Mouse (Mus musculus) heart, postnatal 10 days (tissue): Measurements from ENCODE around the gene Hoxc12. TPM values are rescaled to one million over a fixed set of nuclear protein-coding genes. Genes with fewer than 3 reads are reported as not detected.

Source experiments
- DNase-seq, 2 experiments: peaks; one replicate each; pipeline ENCODE4 v3.0.0; 2021
- intact Hi-C: fragments of 180-260 bp; cut with DNase I; formaldehyde crosslinking; loops from one replicate; pipeline ENCODE4 v1.15.1; 2025
- microRNA-seq, 2 experiments: library from miRNA; unstranded; fragments of <30 nt; microRNA quantifications; one replicate each; pipeline ENCODE4 v1.2.0; 2022
- total RNA-seq, 2 experiments: library from RNA; stranded (reverse); gene quantifications; 2 replicates each; pipeline ENCODE4 v1.2.3; 2021

The Hoxc12 gene
- total RNA-seq, 2 experiments from 2014 or later = not detected

DNA sequence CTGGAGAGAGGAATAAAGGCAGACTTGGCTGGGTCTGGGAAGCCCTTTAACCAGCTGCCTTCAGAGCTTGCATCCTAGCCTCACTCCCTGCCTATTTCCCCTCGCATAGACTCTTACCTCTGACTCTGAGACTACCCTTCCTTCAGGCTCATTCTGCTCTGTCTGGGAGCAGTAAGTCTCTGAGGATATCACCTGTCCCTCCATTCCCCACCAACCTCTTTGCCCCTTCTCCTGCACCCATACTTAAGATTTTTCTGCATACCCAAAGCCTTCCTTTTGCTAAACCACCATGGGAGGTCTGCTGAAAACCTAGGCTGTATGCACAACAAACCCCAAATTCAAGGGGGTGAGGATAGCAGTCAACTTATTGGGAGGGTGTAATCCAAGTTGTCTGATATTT is 43.4 kb downstream of the Hoxc12 start:
- no peak for DNase-seq
- intact Hi-C loops = loop anchor here (10.0 kb wide), 1 partner anchor 335 kb away; the partner anchor contains the start of gene Gpr84

DNA sequence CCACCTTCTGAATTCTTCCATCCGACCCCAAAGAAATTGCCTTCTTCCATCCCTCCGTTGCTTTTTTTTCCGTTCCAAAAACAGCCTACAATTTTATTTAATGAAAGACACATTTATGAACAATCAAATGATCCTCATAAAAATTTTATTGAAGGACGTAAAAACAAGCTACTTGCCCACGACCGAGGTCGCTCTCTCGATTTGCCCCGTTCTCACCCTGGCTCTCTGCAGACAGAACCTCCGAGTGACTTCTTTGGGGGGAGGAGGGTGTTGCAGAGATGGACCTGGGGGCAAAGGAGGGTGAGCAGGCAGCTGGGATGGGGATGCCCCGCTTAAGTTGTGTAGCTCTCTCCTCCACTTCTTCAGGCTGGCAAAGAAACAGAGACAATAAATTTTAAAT is 43.8 kb downstream of the Hoxc12 start:
- no peak for DNase-seq
- intact Hi-C loops = loop anchor here (10.0 kb wide), 1 partner anchor 334 kb away; the partner anchor contains the start of gene Gpr84

DNA sequence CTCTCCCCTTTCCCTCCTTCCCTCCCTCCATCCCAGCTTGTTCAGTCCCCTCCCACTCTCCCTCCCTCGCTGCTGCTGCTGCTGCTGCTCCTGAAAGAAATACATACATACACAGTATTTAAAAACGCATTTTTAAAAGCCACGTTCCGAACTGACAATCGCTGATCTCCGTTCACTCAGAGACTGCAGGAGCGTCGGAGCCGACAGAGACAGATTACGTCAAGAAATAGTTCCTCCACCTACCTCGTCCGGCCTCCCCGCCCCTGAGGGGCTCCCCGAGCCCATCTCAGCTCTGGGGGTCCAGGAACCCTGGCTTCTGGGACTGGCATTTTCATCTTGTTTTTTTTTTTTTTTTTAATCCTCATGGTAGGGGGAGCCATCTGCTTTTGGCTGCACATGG is 44.4 kb downstream of the Hoxc12 start:
- DNase-seq = no peak
- intact Hi-C loops = loop anchor here (10.0 kb wide), 1 partner anchor 334 kb away; the partner anchor contains the start of gene Gpr84

DNA sequence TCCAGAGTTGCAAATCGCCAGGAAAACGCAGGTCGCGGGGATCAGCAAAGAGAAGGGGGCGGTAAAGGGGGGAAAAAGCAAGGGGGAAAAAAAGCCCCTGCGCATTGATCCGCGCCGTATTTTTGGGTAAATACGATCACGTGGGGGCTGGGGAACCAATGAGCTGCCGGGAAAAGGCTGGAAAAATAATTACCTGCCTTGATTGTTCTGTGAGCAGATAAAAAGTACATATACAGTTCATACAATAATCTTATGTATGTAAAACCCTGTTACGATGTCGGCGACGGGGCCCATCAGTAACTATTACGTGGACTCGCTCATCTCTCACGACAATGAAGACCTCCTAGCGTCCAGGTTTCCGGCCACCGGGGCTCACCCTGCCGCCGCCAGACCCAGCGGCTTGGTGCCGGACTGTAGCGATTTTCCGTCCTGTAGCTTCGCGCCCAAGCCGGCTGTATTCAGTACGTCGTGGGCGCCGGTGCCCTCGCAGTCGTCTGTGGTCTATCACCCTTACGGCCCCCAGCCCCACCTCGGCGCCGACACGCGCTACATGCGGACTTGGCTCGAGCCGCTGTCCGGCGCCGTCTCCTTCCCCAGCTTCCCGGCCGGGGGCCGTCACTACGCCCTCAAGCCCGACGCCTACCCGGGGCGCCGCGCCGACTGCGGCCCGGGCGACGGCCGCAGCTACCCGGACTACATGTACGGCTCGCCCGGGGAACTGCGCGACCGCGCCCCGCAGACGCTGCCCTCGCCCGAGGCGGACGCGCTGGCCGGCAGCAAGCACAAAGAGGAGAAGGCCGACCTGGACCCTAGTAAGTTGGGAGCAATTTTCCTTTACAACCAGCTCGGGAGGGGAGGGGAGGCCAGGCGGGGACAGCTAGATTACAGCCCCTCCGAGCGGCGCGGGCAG is 45.1 kb downstream of the Hoxc12 start:
- no peak for DNase-seq
- intact Hi-C loops = loop anchor here (10.0 kb wide), 1 partner anchor 333 kb away; the partner anchor contains the start of gene Gpr84

DNA sequence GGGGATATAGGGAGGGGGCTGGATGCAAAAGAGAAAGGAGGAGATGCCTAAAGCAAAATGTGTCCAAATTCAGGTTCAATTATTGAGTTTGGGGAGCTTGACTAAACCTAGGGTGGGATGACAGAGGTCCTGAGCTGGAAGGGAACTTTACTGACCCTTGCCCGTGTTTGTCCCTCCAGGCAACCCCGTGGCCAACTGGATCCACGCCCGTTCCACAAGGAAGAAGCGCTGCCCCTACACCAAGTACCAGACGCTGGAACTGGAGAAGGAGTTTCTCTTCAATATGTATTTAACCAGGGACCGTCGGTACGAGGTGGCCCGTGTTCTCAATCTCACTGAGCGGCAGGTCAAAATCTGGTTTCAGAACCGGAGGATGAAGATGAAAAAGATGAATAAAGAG is 47.2 kb downstream of the Hoxc12 start:
- no peak for DNase-seq
- intact Hi-C loops = loop anchor here (10.0 kb wide), 1 partner anchor 331 kb away; the partner anchor contains the start of gene Gpr84

DNA sequence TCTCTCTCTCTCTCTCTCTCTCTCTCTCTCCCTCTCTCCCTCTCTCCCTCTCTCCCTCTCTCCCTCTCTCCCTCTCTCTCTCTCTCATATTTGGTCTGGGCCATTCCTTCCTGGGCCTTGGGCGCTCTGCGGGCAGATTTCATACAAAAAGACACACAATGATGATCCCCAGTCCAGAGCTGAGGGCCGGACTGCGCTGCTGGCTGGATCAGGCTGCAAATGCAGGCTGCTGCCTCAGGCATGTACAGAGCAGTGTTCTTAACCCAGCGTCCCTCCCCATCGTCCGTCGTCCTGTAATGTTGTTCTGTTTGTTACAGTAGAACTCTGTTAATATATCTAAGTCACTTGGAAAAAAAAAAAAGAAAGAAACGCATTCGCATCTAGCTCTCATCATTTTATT is 48.0 kb downstream of the Hoxc12 start:
- intact Hi-C loops = loop anchor here (10.0 kb wide), 1 partner anchor 330 kb away; the partner anchor contains the start of gene Gpr84
- no peak for DNase-seq

DNA sequence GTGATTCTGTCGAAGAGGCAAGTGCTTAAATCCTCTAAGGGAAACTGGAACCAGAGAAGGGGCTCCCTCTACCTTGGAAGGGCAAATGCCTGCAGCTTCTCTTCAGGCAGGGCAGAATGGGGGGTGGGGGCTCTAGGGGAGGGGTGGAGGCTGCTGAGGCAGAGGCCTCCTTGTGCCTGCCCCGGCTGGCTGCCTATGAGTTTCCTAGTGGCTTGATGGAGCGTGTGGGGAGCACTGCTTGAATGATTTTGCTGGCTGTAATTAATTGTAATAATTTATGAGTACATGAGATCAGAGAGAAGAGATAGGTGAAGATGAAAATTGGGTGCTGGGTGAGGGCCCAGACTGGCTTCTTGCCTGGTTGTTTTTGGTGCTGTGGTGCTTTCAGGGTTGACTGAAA is 48.4 kb downstream of the Hoxc12 start:
- intact Hi-C loops = loop anchor here (10.0 kb wide), 1 partner anchor 330 kb away; the partner anchor contains the start of gene Gpr84
- DNase-seq = no peak

DNA sequence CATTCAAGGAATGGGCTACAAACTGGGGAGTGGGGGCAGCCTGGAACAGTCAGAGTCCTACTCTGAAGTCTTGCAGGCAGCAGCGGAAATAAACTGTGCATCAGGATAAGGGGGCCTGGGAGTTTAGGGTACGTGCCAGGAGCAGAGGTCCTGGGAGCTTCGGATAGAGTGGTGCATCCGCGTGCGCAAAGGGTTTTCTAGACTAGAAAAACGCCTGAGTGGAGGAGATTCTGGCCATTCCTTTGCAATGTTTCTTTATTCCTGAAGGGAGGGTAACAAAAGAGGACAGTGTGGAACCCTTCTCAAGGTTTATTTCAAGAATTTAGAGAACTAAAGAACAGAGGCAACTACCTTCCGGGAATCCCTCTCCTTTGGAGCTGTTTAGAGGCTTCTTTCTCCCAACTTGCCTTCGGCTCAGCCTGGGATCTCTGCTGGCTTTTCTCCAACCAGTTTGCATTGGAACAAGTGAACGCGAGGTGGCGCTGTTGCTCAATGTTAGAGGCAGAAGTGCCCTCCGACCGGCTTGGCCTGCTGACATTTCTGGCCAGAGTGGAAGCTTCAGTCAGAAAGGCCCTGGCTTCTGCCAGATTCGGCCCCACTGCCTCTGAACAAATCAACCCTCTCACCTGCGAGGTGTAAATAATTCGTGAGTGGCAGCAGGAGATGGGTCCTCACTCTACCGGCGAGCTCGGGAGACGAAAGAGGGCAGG is 50.7 kb downstream of the Hoxc12 start:
- intact Hi-C loops = loop anchor here (1.0 to 10.0 kb wide), 2 partner anchors 190 to 328 kb away; partner anchors contain the start of gene Gpr84
- DNase-seq = peak; percentile 93 to 98

DNA sequence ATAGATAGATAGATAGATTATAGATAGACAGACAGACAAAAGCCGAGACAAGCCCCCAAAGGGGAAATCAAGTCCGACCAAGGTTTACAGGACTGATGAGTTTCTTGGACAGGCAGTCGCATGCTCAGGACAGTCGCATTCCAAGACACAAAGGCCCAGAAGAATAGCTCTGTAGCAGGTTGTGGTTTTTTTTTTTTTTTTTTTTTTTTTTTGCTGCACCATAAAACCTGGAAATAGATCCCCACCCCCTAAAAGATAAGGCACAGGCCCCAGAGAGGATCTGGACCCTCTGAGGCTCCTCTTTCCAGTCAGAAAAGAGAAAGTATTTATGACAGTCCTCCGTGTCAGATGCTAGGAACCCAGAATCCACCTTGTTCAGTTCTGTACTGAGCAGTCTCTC is 51.5 kb downstream of the Hoxc12 start:
- intact Hi-C loops = loop anchor here (10.0 kb wide), 1 partner anchor 327 kb away; the partner anchor contains the start of gene Gpr84
- DNase-seq = no peak

Small RNAs within 50 kb of the gene (microRNA-seq; reads per million reads assigned to microRNA genes)
- 0.24 to 0.35 reads per million in 2 experiments for gene Mir196a-2

Other genes with a start within 250 kb of the Hoxc12 start
- gene Calcoco1, start 214.6 kb upstream of the Hoxc12 start, total RNA-seq = 100 to 1,000 TPM in 1 of 2 experiments, 10 to 100 TPM in 1; 90.9 to 100 TPM
- not detected for gene Hoxc13, start 15.7 kb upstream of the Hoxc12 start, total RNA-seq
- gene Hoxc11, start 17.7 kb downstream of the Hoxc12 start, total RNA-seq = not detected
- not detected for gene Hoxc10, start 30.0 kb downstream of the Hoxc12 start, total RNA-seq
- gene Hoxc5, start 30.7 kb downstream of the Hoxc12 start, total RNA-seq = under 1 TPM; 0.12 to 0.15 TPM
- gene Hoxc9, start 39.7 kb downstream of the Hoxc12 start, total RNA-seq = not detected
- not detected for gene Hoxc8, start 53.9 kb downstream of the Hoxc12 start, total RNA-seq
- under 1 TPM in 1 of 2 experiments, not detected in 1; 0.15 TPM for gene Hoxc6, start 61.5 kb downstream of the Hoxc12 start, total RNA-seq
- under 1 TPM in 1 of 2 experiments, not detected in 1; 0.24 TPM for gene Hoxc4, start 82.2 kb downstream of the Hoxc12 start, total RNA-seq
- gene Smug1, start 230.3 kb downstream of the Hoxc12 start, total RNA-seq = 10 to 100 TPM; 13.7 to 16.1 TPM